Mouse (Mus musculus) lung, postnatal 0 days (tissue): ENCODE data around the gene Tmem217.

Experiments used
- CTCF ChIP-seq: IDR thresholded peaks from 2 replicates; pipeline ENCODE4 v1.5.1; 2016; ENCODE audit warnings: antibody characterized with exemption, mild to moderate bottlenecking
- EP300 ChIP-seq: IDR thresholded peaks from 2 replicates; pipeline ENCODE4 v1.6.1; 2016; ENCODE audit warnings: antibody characterized with exemption, mild to moderate bottlenecking, control low read depth

DNA sequence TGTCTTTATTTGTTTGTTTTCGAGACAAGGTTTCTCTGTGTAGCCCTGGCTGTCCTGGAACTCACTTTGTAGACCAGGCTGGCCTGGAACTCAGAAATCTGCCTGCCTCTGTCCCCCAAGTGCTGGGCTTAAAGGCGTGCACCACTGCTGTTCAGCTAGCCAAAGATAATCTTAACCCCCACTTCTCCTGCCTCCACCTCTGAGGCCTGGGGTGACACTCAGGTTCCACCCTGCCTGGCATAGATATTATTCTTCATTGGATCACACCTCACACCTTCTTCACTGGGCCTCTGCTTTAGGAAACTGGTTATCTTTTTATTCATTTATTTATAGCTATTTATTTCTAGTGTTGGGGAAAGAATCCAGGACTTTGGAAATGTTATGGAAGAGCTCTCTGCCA, 71.9 kb downstream of the Tmem217 start:
- no peak for TF ChIP-seq CTCF
- TF ChIP-seq EP300, result no peak
